Mouse (Mus musculus) stomach, embryonic 14.5 days (tissue): ENCODE results near the gene Sult2b1. TPM values are rescaled to one million over a fixed set of nuclear protein-coding genes. Genes with fewer than 3 reads are reported as not detected.

Source experiments
- ATAC-seq: fragments of 200-750 bp; cut with Nextera tagmentation; 2 replicates; pipeline ENCODE4 v1.8.0; 2017; ENCODE audit warnings: low read depth, moderate TSS enrichment; ENCODE audit not compliant: insufficient number of reproducible peaks, insufficient read depth, low FRiP score
- H3K27ac ChIP-seq: fragments of 300-500 bp; sonication (generic); 2 replicates; pipeline ENCODE4 v1.5.1; 2014; ENCODE audit warnings: mild to moderate bottlenecking, low read length, moderate library complexity, mixed read lengths
- H3K27me3 ChIP-seq: fragments of 300-500 bp; sonication (generic); 2 replicates; pipeline ENCODE4 v1.6.1; 2014; ENCODE audit warnings: low read length, control low read depth, mixed read lengths; ENCODE audit not compliant: control insufficient read depth, insufficient read depth
- H3K36me3 ChIP-seq: fragments of 300-500 bp; sonication (generic); 2 replicates; pipeline ENCODE4 v1.6.1; 2014; ENCODE audit warnings: mild to moderate bottlenecking, control low read depth, low read length, moderate library complexity, mixed read lengths; ENCODE audit not compliant: control insufficient read depth, insufficient read depth
- H3K4me1 ChIP-seq: fragments of 300-500 bp; sonication (generic); 2 replicates; pipeline ENCODE4 v1.6.1; 2014; ENCODE audit warnings: low read length, control low read depth, mixed read lengths; ENCODE audit not compliant: control insufficient read depth, insufficient read depth
- H3K4me2 ChIP-seq: fragments of 300-500 bp; sonication (generic); replicated peaks from 2 replicates; pipeline ENCODE4 v1.6.1; 2014; ENCODE audit warnings: low read depth, low read length, control low read depth
- H3K4me3 ChIP-seq: fragments of 300-500 bp; sonication (generic); 2 replicates; pipeline ENCODE4 v1.5.1; 2014; ENCODE audit warnings: low read depth, low read length, control low read depth
- H3K9ac ChIP-seq: fragments of 300-500 bp; sonication (generic); replicated peaks from 2 replicates; pipeline ENCODE4 v1.6.1; 2014; ENCODE audit warnings: low read depth, mild to moderate bottlenecking, control low read depth, low read length, moderate library complexity, mixed read lengths
- H3K9me3 ChIP-seq: fragments of 300-500 bp; sonication (generic); 2 replicates; pipeline ENCODE4 v1.6.1; 2016; ENCODE audit warnings: low read depth, low read length, control low read depth; ENCODE audit not compliant: control insufficient read depth
- WGBS: fragments of 180-500 bp; shearing (Covaris S2); extraction: QIAGEN DNeasy Blood & Tissue Kit; methylation state at CpG from one replicate; pipeline ENCODE4 v1.1.7; 2014; 5-methylcytosine and 5-hydroxymethylcytosine counted together
- polyA plus RNA-seq: library from polyadenylated mRNA; unstranded; fragments of >200 nt; fragmentation: Nextera tagmentation; extraction: Ambion mirVana; gene quantifications from 2 replicates; pipeline ENCODE4 v1.2.1, GENCODE M21; 2014

Gene Sult2b1
- polyA plus RNA-seq, 1 experiment from 2014 or later = 3.6 TPM

GRCm38 (mm10) chr7:45820913-45821312 is 36.4 kb upstream of the Sult2b1 start:
- Histone ChIP-seq H3K27ac (no peak overlapping the region), H3K4me1 (no peaks in the 10 kb centered on the region), H3K36me3 (peaks cover 20% of the 10 kb centered on the region), H3K9me3 (no peaks in the 10 kb centered on the region), H3K27me3 (no peaks in the 10 kb centered on the region), H3K4me3 (no peak overlapping the region), H3K9ac (no peak overlapping the region), H3K4me2 (no peak overlapping the region)
- no peak for ATAC-seq

- Histone ChIP-seq H3K4me3 (no peak overlapping the region), H3K27me3 (no peaks in the 10 kb centered on the region), H3K9ac (no peak overlapping the region), H3K36me3 (peaks cover 9% of the 10 kb centered on the region; the same call in 1 of the 2 replicates), H3K27ac (no peak overlapping the region), H3K9me3 (no peaks in the 10 kb centered on the region), H3K4me1 (peaks cover 7% of the 10 kb centered on the region), H3K4me2 (peak overlapping the region; percentile 31; the same call in 1 of the 2 replicates)
- WGBS = 12% methylated on average over 25 of the region's 25 CpGs
- ATAC-seq = no peak
Measured at GRCm38 (mm10) chr7:45819843-45820242, 35.4 kb upstream of the Sult2b1 start.

- H3K4me2 ChIP-seq = no peak overlapping the region
- WGBS = 66% methylated on average over 2 of the region's 2 CpGs
- no peaks in the 10 kb centered on the region for H3K9me3 ChIP-seq
- H3K36me3 ChIP-seq = peaks cover 17% of the 10 kb centered on the region
- no peak for ATAC-seq
- no peak overlapping the region for H3K4me3 ChIP-seq
- H3K9ac ChIP-seq = no peak overlapping the region; the same call in 1 of the 2 replicates
- no peaks in the 10 kb centered on the region for H3K27me3 ChIP-seq
- H3K27ac ChIP-seq = no peak overlapping the region
- peaks cover 18% of the 10 kb centered on the region for H3K4me1 ChIP-seq
Measured at GRCm38 (mm10) chr7:45815984-45816351, 31.5 kb upstream of the Sult2b1 start.

- Histone ChIP-seq H3K9me3 (no peaks in the 10 kb centered on the region), H3K27ac (no peak overlapping the region), H3K27me3 (no peaks in the 10 kb centered on the region), H3K4me2 (no peak overlapping the region), H3K4me1 (peaks cover 18% of the 10 kb centered on the region), H3K36me3 (peaks cover 22% of the 10 kb centered on the region), H3K9ac (no peak overlapping the region), H3K4me3 (no peak overlapping the region)
- ATAC-seq = no peak
- 58% methylated on average over 10 of the region's 10 CpGs for WGBS
Measured at GRCm38 (mm10) chr7:45815323-45815983, 31.0 kb upstream of the Sult2b1 start.

GRCm38 (mm10) chr7:45814841-45815240 is 30.4 kb upstream of the Sult2b1 start:
- no peak overlapping the region for H3K27ac ChIP-seq
- H3K4me2 ChIP-seq = peak overlapping the region; percentile 47
- no peaks in the 10 kb centered on the region for H3K9me3 ChIP-seq
- no peaks in the 10 kb centered on the region for H3K27me3 ChIP-seq
- ATAC-seq = no peak
- 3% methylated on average over 5 of the region's 5 CpGs for WGBS
- H3K9ac ChIP-seq = no peak overlapping the region
- H3K36me3 ChIP-seq = peaks cover 28% of the 10 kb centered on the region
- peaks cover 18% of the 10 kb centered on the region for H3K4me1 ChIP-seq
- H3K4me3 ChIP-seq = peak overlapping the region; percentile 20

GRCm38 (mm10) chr7:45813787-45814779 is 29.6 kb upstream of the Sult2b1 start, which contains the start of gene Cyth2:
TSS of gene Cyth2 (minus strand) at chr7:45814581.
- H3K4me2 ChIP-seq = peak within 1 kb of the TSS; percentile 92
- peak within 1 kb of the TSS; percentile 100 for H3K27ac ChIP-seq
- peak within 1 kb of the TSS; percentile 92 for H3K4me3 ChIP-seq
- H3K9me3 ChIP-seq = no peaks in the 10 kb centered on the region
- under 1% methylated on average over 89 of the region's 92 CpGs for WGBS
- peak within 1 kb of the TSS; percentile 99 for H3K9ac ChIP-seq
- peaks cover 36% of the 10 kb centered on the region for H3K36me3 ChIP-seq
- peak; percentile 99 for ATAC-seq
- no peaks in the 10 kb centered on the region for H3K27me3 ChIP-seq
- H3K4me1 ChIP-seq = peaks cover 18% of the 10 kb centered on the region

GRCm38 (mm10) chr7:45812921-45813320 is 28.5 kb upstream of the Sult2b1 start:
- H3K4me2 ChIP-seq = peak overlapping the region; percentile 92
- H3K27ac ChIP-seq = no peak overlapping the region
- peak overlapping the region; percentile 92 for H3K4me3 ChIP-seq
- H3K4me1 ChIP-seq = peaks cover 18% of the 10 kb centered on the region
- H3K9me3 ChIP-seq = no peaks in the 10 kb centered on the region
- peak overlapping the region; percentile 99 for H3K9ac ChIP-seq
- H3K27me3 ChIP-seq = no peaks in the 10 kb centered on the region
- 76% methylated on average over 8 of the region's 8 CpGs for WGBS
- ATAC-seq = no peak
- H3K36me3 ChIP-seq = peaks cover 48% of the 10 kb centered on the region

GRCm38 (mm10) chr7:45809276-45810075 is 25.0 kb upstream of the Sult2b1 start:
- no peaks in the 10 kb centered on the region for H3K27me3 ChIP-seq
- no peak for ATAC-seq
- no peaks in the 10 kb centered on the region for H3K9me3 ChIP-seq
- no peak overlapping the region for H3K27ac ChIP-seq
- no peak overlapping the region for H3K9ac ChIP-seq
- 85% methylated on average over 14 of the region's 14 CpGs for WGBS
- no peak overlapping the region for H3K4me3 ChIP-seq
- peaks cover 59% of the 10 kb centered on the region for H3K36me3 ChIP-seq
- peaks cover 10% of the 10 kb centered on the region; the same call in 1 of the 2 replicates for H3K4me1 ChIP-seq
- H3K4me2 ChIP-seq = no peak overlapping the region
